Mouse (Mus musculus): ENCODE data around the gene Loxl1. TPM values are rescaled to one million over a fixed set of nuclear protein-coding genes. Genes with fewer than 3 reads are reported as not detected.

Gene Loxl1
- total RNA-seq, 1 experiment from 2014 or later: 32.9 TPM

- no peak for DNase-seq
These were observed 62.7 kb downstream of the Loxl1 start for GRCm38 (mm10) chr9:58250322-58250721.

DNA sequence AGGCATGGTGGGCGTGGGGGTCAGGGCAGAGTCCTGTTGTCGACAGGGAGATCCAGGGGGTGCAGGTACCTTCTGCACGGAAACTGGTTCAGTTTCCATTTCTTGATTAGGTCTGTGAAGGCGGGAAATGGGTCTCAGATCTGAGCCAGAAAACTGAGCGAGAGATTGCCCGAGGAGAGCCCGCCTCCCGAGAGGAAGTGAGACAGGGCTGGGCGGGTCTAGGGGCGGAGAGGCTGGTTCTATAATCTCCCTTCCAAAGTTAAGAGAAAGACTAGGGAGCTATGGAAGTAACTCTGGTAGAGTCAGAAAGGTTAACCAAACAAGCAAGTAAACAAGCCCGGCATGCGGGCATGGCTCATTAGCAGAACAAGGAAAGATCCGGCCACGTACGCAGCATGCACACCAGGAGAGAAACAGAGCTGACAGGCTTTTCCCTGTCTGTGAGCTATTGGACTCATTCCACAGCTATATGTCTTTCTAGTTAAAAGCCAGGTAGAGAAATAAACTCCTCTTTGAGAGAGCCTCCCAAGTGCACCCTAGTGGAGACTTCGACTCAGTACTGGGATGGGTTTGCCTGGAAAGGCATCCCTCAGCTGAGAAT lies 63.3 kb downstream of the Loxl1 start, which contains the start of gene Pml:
Gene Pml (minus strand): TSS at position 195 of the 601 bp plus-strand sequence.
- DNase-seq: peak; percentile 90

GRCm38 (mm10) chr9:58248746-58249413 lies 64.1 kb downstream of the Loxl1 start:
- no peak for DNase-seq

- peak; percentile 93 for DNase-seq
These were observed 65.8 kb downstream of the Loxl1 start for GRCm38 (mm10) chr9:58247064-58247759.

DNA sequence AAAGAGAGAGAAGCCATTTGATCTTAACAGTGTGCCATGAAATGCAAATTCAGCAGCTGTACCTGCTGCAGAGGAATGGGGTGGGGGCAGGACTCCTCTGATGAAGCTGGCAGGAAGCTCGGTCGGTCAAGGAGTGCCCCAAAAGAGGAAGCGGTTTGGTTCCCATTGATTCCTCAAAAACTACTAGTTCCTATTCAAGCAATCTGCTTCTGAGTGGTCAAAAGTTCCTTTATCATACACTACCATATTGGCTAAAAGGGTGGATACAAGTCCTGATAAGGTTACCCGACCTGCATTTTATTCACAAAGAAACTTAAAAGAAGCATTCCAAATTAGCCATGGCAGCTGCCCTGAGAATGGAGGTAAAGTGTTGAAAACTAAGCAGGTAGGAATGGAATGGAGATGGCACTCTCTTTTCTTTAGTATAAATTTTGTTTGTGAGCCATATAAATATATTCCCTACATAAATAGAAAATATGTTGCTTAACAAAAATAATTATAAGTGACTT lies 66.8 kb downstream of the Loxl1 start:
- no peak for DNase-seq

GRCm38 (mm10) chr9:58243696-58244095 lies 69.3 kb downstream of the Loxl1 start:
- no peak for DNase-seq

GRCm38 (mm10) chr9:58242696-58243095 lies 70.3 kb downstream of the Loxl1 start:
- no peak for DNase-seq

DNA sequence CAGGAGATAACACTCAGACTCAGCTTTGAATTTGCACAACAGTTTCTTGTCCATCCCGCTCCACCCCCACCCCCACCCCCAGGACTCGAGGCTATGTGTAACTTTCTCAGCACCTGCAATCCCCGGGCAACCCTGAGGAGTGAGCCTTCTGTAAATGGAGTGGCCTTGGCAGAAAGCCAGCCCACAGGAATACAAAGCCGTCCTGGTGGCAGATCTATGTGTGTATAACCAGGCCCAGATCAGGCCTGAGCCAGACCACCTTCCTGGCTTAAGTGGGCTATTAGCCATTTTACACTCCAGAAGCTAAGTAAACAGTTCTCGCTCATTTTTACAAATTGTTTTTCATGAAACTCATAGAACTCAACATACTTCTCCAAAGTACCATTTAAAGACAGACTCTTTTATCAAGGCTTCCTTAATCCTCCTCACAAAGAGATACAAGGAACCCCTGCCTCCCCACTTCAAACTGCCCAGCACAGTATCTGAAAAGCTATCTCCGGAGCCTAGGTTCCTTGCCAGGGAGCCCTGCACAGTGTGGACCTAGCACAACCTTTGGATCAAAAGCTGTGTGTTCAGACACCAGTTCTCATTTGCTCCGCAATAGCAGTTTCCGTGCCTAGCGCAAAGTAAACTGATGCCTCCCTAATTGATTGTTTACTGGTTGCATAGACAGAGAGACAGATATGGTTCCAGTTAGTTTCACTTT lies 71.1 kb downstream of the Loxl1 start:
- DNase-seq: peak; percentile 81

Other genes with a start within 250 kb of the Loxl1 start
- gene Stra6, start 249.4 kb downstream of the Loxl1 start, total RNA-seq (2021): 0.96 and 1.3 TPM in 2 replicates
- gene Ccdc33, start 194.4 kb downstream of the Loxl1 start, total RNA-seq (2021): not detected in 2 replicates
- gene Islr, start 108.9 kb downstream of the Loxl1 start, total RNA-seq (2021): 28.0 and 29.1 TPM in 2 replicates
- 2.2 and 6.2 TPM in 2 replicates for gene Islr2, start 108.9 kb downstream of the Loxl1 start, total RNA-seq (2021)
- 21.4 and 26.8 TPM in 2 replicates for gene Pml, start 63.4 kb downstream of the Loxl1 start, total RNA-seq (2021)
- 13.4 and 18.8 TPM in 2 replicates for gene Stoml1, start 60.0 kb downstream of the Loxl1 start, total RNA-seq (2021)
- not detected in 2 replicates for gene Tbc1d21, start 57.3 kb upstream of the Loxl1 start, total RNA-seq (2021)
- 8.0 and 8.9 TPM in 2 replicates for gene Insyn1, start 175.4 kb upstream of the Loxl1 start, total RNA-seq (2021)
- 14.1 and 15.0 TPM in 2 replicates for gene Cd276, start 242.3 kb upstream of the Loxl1 start, total RNA-seq (2021)